Mouse (Mus musculus): ENCODE results near the gene Ptf1a. TPM values are rescaled to one million over a fixed set of nuclear protein-coding genes. Genes with fewer than 3 reads are reported as not detected.

Gene Ptf1a
- polyA plus RNA-seq, 1 experiment = not detected

DNA sequence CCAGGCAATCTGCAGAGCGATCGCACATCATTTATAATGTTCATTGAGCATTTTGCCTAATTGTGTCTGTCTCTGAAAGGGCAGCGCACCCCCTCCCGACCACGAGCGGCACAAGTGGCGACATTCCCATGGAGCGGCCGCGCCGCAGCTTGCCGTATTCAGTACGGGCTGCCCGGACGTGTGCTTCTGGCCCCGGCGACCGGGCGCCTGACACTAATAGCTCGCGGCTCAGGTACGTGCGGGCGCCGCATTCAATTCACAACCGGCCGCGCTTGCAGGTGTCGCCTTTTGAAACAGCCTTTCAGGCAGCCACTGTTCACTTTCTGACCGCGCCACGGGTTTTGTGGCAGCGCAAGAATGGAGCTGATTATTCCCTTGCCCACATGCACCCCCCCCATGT, 14.7 kb upstream of the Ptf1a start:
- Histone ChIP-seq H3K79me2 (ENCODE audit: control insufficient read depth, insufficient read depth) (no peaks in the 10 kb centered on the region), H3K27me3 (ENCODE audit: control insufficient read depth, insufficient read depth, insufficient read length) (peaks cover 9% of the 10 kb centered on the region), H3ac (ENCODE audit: control insufficient read depth, insufficient read length, low read depth) (no peak overlapping the region), H3K4me3 (ENCODE audit: insufficient read depth, poor library complexity, severe bottlenecking) (no peak overlapping the region), H3K79me3 (ENCODE audit: low read depth) (no peaks in the 10 kb centered on the region), H3K36me3 (ENCODE audit: control insufficient read depth, insufficient read depth) (no peaks in the 10 kb centered on the region)
- TF ChIP-seq USF1 (IDR thresholded peaks at IDR 0.05; ENCODE audit: low read depth) (no peak), MYOG (IDR thresholded peaks at IDR 0.05; ENCODE audit: control insufficient read depth, extremely low read depth, insufficient read length) (no peak), FOSL1 (IDR thresholded peaks at IDR 0.05; ENCODE audit: insufficient read depth, low read length, poor library complexity, severe bottlenecking) (no peak), CTCF (IDR thresholded peaks at IDR 0.05; ENCODE audit: control insufficient read depth, insufficient read depth, insufficient read length) (no peak), MAX (IDR thresholded peaks at IDR 0.05) (no peak), MYOD1 (IDR thresholded peaks at IDR 0.05; ENCODE audit: control insufficient read depth, insufficient read length, low read depth) (no peak), CEBPB (IDR thresholded peaks at IDR 0.05; ENCODE audit: low read depth) (no peak)

DNA sequence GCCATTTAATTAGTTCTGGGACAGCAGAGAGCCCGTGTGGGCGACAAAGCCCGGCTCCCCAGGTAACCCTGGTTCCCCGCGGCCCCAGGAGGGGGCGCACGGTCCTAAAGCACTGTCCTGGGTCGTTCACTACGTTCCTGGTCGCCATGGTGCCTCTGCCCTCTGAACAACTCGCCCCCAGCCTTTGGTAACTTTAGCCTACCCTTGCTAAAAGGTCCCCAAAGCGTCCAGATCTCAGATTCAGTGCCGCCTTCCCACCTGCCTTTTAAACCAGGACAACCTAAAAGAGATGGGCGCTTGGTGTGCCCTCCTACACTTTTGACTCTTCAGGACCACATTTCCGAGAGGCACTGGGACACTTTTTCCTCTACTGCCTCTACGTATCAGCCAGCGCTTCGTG, 14.3 kb upstream of the Ptf1a start:
- TF ChIP-seq MYOD1 (IDR thresholded peaks at IDR 0.05; ENCODE audit: control insufficient read depth, insufficient read length, low read depth) = no peak
- H3ac ChIP-seq (ENCODE audit: control insufficient read depth, insufficient read length, low read depth) = no peak overlapping the region
- peaks cover 9% of the 10 kb centered on the region for H3K27me3 ChIP-seq (ENCODE audit: control insufficient read depth, insufficient read depth, insufficient read length)
- H3K4me3 ChIP-seq (ENCODE audit: insufficient read depth, poor library complexity, severe bottlenecking) = no peak overlapping the region
- H3K36me3 ChIP-seq (ENCODE audit: control insufficient read depth, insufficient read depth) = no peaks in the 10 kb centered on the region
- no peaks in the 10 kb centered on the region for H3K79me3 ChIP-seq (ENCODE audit: low read depth)
- H3K79me2 ChIP-seq (ENCODE audit: control insufficient read depth, insufficient read depth) = no peaks in the 10 kb centered on the region

GRCm38 (mm10) chr2:19431614-19432323, 13.7 kb upstream of the Ptf1a start:
- no peak overlapping the region for H3K4me3 ChIP-seq (ENCODE audit: insufficient read depth, poor library complexity, severe bottlenecking)
- H3K36me3 ChIP-seq (ENCODE audit: control insufficient read depth, insufficient read depth) = no peaks in the 10 kb centered on the region
- peaks cover 9% of the 10 kb centered on the region for H3K27me3 ChIP-seq (ENCODE audit: control insufficient read depth, insufficient read depth, insufficient read length)
- H3K79me3 ChIP-seq (ENCODE audit: low read depth) = no peaks in the 10 kb centered on the region
- H3K79me2 ChIP-seq (ENCODE audit: control insufficient read depth, insufficient read depth) = no peaks in the 10 kb centered on the region
- TF ChIP-seq CEBPB (IDR thresholded peaks at IDR 0.05; ENCODE audit: low read depth) (no peak), MAX (IDR thresholded peaks at IDR 0.05) (no peak)
- H3ac ChIP-seq (ENCODE audit: control insufficient read depth, insufficient read length, low read depth) = no peak overlapping the region

DNA sequence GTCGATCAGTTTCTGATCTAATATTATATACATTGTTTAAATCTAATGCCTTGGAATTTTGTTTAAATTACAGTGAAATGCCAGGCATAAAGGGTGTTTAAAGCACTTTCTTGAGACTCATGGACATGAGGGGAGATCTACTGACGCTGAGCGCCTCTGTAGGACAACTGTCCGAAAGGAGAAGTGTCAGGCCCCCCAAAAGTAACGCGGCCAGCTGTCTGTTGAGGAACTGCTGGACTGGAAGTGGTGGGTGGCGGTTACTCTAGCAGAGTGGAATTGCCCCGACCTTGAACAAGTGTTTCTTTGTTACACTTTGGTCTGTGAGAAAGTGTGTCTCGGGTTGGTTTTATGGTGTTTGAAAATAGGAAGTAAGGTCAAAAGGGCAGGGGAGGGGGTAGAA, 1.1 kb upstream of the Ptf1a start:
- Histone ChIP-seq H3K36me3 (ENCODE audit: control insufficient read depth, insufficient read depth) (no peaks in the 10 kb centered on the region), H3K4me3 (ENCODE audit: insufficient read depth, poor library complexity, severe bottlenecking) (no peak overlapping the region), H3K79me2 (ENCODE audit: control insufficient read depth, insufficient read depth) (no peaks in the 10 kb centered on the region), H3K79me3 (ENCODE audit: low read depth) (no peaks in the 10 kb centered on the region), H3K27me3 (ENCODE audit: control insufficient read depth, insufficient read depth, insufficient read length) (peaks cover 24% of the 10 kb centered on the region), H3ac (ENCODE audit: control insufficient read depth, insufficient read length, low read depth) (no peak overlapping the region)
- TF ChIP-seq CTCF (IDR thresholded peaks at IDR 0.05; ENCODE audit: control insufficient read depth, insufficient read depth, insufficient read length) (no peak), FOSL1 (IDR thresholded peaks at IDR 0.05; ENCODE audit: insufficient read depth, low read length, poor library complexity, severe bottlenecking) (no peak), MAX (IDR thresholded peaks at IDR 0.05) (no peak), CEBPB (IDR thresholded peaks at IDR 0.05; ENCODE audit: low read depth) (no peak), USF1 (IDR thresholded peaks at IDR 0.05; ENCODE audit: low read depth) (no peak), MYOD1 (IDR thresholded peaks at IDR 0.05; ENCODE audit: control insufficient read depth, insufficient read length, low read depth) (no peak), MYOG (IDR thresholded peaks at IDR 0.05; ENCODE audit: control insufficient read depth, extremely low read depth, insufficient read length) (no peak)

DNA sequence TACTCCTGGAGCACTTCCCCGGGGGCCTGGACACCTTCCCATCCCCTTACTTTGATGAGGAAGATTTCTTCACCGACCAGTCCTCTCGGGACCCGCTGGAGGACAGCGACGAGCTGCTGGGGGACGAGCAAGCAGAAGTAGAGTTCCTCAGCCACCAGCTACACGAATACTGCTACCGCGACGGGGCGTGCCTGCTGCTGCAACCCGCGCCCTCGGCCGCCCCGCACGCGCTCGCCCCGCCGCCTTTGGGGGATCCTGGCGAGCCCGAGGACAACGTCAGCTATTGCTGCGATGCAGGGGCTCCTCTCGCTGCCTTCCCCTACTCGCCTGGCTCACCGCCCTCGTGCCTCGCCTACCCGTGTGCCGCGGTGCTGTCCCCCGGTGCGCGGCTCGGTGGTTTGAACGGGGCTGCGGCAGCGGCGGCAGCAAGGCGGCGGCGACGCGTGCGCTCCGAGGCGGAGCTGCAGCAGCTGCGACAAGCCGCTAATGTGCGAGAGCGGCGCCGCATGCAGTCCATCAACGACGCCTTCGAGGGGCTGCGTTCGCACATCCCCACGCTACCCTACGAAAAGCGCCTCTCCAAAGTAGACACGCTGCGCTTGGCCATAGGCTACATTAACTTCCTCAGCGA, 523 bp downstream of the Ptf1a start:
- no peaks in the 10 kb centered on the region for H3K79me2 ChIP-seq (ENCODE audit: control insufficient read depth, insufficient read depth)
- H3ac ChIP-seq (ENCODE audit: control insufficient read depth, insufficient read length, low read depth) = no peak overlapping the region
- H3K36me3 ChIP-seq (ENCODE audit: control insufficient read depth, insufficient read depth) = no peaks in the 10 kb centered on the region
- TF ChIP-seq MAX (IDR thresholded peaks at IDR 0.05) (no peak), USF1 (IDR thresholded peaks at IDR 0.05; ENCODE audit: low read depth) (no peak), MYOG (IDR thresholded peaks at IDR 0.05; ENCODE audit: control insufficient read depth, extremely low read depth, insufficient read length) (no peak), MYOD1 (IDR thresholded peaks at IDR 0.05; ENCODE audit: control insufficient read depth, insufficient read length, low read depth) (no peak), CTCF (IDR thresholded peaks at IDR 0.05; ENCODE audit: control insufficient read depth, insufficient read depth, insufficient read length) (no peak), CEBPB (IDR thresholded peaks at IDR 0.05; ENCODE audit: low read depth) (no peak), FOSL1 (IDR thresholded peaks at IDR 0.05; ENCODE audit: insufficient read depth, low read length, poor library complexity, severe bottlenecking) (no peak)
- peaks cover 24% of the 10 kb centered on the region for H3K27me3 ChIP-seq (ENCODE audit: control insufficient read depth, insufficient read depth, insufficient read length)
- H3K4me3 ChIP-seq (ENCODE audit: insufficient read depth, poor library complexity, severe bottlenecking) = no peak overlapping the region
- no peaks in the 10 kb centered on the region for H3K79me3 ChIP-seq (ENCODE audit: low read depth)

DNA sequence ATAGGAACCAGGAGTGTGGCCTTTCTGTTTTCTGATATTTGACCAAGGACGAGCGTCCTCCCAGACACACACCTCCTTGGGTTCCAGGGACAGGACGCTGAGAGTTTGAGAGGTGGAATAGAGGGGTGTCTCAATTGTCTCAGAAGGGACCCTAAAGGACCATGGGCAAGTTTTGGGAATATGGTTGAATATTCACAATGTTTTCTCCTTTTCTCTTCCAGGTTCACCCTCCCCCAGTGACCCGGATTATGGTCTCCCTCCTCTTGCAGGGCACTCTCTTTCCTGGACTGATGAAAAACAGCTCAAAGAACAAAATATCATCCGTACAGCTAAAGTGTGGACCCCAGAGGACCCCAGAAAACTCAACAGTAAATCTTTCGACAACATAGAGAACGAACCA, 1.3 kb downstream of the Ptf1a start:
- Histone ChIP-seq H3K36me3 (ENCODE audit: control insufficient read depth, insufficient read depth) (no peaks in the 10 kb centered on the region), H3K79me2 (ENCODE audit: control insufficient read depth, insufficient read depth) (no peaks in the 10 kb centered on the region), H3K79me3 (ENCODE audit: low read depth) (no peaks in the 10 kb centered on the region), H3K27me3 (ENCODE audit: control insufficient read depth, insufficient read depth, insufficient read length) (peaks cover 24% of the 10 kb centered on the region), H3K4me3 (ENCODE audit: insufficient read depth, poor library complexity, severe bottlenecking) (no peak overlapping the region), H3ac (ENCODE audit: control insufficient read depth, insufficient read length, low read depth) (no peak overlapping the region)
- TF ChIP-seq MAX (IDR thresholded peaks at IDR 0.05) (no peak), CEBPB (IDR thresholded peaks at IDR 0.05; ENCODE audit: low read depth) (no peak), CTCF (IDR thresholded peaks at IDR 0.05; ENCODE audit: control insufficient read depth, insufficient read depth, insufficient read length) (no peak), USF1 (IDR thresholded peaks at IDR 0.05; ENCODE audit: low read depth) (no peak), FOSL1 (IDR thresholded peaks at IDR 0.05; ENCODE audit: insufficient read depth, low read length, poor library complexity, severe bottlenecking) (no peak), MYOD1 (IDR thresholded peaks at IDR 0.05; ENCODE audit: control insufficient read depth, insufficient read length, low read depth) (no peak), MYOG (IDR thresholded peaks at IDR 0.05; ENCODE audit: control insufficient read depth, extremely low read depth, insufficient read length) (no peak)

All from C2C12 (cell line).